Mouse (Mus musculus): ENCODE measurements around the gene Limd1.
"Not testable (repeated sequence)": the region's sequence is repeated elsewhere in the genome, so short reads cannot be mapped to it uniquely, and the experiment has no call there.

Limd1 gene

DNA sequence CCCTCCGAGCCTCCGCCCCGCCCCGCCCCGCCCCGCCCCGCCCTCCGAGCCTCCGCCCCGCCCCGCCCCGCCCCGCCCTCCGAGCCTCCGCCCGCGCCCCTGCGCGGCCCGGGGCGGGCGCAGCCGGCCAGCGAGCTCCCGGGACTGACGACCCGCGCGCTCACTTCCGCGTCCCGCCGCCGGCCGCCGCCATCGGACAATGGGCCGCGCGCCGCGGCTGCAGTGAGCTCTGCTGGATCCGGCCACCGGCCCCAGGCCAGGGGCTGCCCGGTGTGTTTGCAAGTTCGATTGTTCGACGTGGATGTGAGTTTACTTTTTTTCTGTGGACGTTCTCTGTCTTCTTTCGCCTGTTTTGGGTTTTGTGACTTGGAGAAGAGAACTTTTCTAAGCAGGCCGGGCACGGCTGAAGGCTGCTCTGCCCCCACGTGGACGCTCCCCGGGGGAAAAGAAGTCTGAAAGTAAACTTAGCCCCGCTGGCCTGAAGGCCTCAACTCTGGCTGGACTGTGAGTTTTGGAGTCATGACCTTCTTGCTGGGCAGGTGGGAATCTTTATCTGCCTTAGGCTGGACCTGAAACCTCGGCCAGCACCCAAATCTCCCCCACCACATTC is at the start of gene Limd1:
Gene Limd1 (plus strand): TSS at position 121 of the 610 bp plus-strand sequence.
- DNase-seq (ENCODE audit: extremely low read depth, low read depth, low spot score) = no peak

DNA sequence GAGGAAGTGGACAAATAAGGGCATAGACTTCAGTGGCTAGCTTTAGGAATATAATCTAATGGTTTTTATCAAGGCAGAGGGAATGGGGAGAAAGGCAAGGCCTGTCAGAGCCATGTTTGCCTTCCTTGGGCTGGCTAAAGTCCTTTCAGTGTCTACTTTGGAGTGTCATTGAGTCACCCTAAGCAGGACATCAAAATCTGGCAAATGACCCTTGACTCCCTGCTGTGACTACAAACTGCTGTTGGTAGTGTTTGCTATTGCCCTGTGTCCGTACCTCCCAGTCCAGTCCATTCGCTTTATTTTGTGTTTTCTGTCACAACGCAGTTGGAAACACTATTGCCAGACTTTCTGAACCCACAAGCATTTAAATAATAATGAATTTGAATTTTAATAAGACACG is 48.6 kb upstream of the Limd1 start:
- DNase-seq (ENCODE audit: extremely low read depth, low read depth, low spot score) = no peak

DNA sequence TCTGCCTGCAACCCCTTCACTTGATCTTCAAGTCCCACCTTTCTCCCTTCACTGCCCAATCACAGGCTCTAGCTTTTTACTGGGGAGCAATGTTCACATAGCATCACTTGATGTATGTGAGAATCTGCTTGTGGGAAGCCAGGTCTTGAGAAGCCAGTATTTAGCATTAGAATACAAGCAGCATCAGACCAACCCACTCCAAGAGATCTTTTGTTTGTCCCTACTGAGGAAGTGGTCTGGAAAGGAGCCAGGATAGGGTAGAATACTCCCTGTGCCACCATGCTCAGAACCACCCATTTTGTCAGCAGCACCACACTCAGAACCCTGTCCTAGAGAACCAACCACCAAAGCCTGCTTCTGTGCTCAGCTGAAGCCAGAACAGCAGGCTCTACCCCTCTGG is 47.5 kb upstream of the Limd1 start:
- DNase-seq (ENCODE audit: extremely low read depth, low read depth, low spot score) = no peak

DNA sequence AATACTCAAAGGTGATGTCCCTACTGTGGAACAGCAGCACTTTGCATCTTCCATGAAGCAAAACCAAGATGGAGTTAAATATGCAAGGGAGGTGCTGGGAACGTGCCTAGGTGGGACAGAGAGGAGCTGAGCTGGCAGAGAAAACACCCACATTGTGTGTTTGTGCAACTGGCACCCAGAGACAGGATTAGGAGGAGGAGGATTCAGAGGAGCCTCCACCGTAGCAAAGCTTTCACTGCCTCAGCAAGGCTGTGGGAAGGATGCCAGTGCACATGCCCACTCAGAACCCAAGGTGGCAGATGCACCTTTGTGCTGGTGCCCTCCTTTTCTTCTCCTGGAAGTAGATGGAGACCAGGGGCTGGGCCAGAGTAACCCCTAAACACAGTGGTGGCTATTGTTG is 40.3 kb upstream of the Limd1 start:
- DNase-seq (ENCODE audit: extremely low read depth, low read depth, low spot score) = no peak

DNA sequence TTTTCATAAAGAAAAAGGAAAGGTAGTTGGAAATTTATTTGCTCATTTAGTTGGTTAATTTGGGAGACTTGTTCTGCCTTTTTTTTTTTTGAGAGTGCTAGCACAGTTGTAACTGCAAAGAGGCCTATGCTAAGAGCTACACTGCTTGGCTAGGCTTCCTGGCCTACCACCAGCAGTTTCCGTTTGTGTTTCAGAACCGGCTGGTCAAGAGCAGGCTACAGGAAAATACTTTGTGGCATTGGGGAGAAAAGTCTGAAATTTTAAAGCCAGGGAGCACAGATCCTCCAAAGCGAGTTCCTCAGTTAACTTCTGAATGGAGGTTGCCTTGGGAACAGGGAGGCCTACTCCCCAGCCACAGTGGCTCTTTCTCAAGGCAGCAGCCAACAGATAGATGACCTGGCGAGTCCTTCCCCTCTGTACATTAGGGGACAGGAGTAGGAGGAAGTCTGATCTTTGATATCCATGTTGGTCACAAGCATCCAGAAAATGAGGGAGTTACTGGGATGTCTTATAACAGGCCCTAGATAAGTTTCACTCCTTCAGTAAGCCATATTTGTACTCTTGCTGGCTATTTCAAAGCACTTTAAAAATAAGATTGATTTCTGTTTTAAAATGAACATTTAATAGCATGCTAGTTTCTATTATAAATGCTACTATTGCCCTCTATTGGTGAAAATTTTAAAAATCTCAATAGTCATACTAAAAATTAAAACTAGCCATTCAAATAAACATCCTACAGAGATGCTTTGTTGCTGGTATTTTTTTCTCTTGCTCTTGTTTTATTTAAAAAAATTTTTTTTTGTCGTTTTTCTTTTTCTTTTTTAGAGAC is 38.1 kb upstream of the Limd1 start:
- no peak for DNase-seq (ENCODE audit: extremely low read depth, low read depth, low spot score)

DNA sequence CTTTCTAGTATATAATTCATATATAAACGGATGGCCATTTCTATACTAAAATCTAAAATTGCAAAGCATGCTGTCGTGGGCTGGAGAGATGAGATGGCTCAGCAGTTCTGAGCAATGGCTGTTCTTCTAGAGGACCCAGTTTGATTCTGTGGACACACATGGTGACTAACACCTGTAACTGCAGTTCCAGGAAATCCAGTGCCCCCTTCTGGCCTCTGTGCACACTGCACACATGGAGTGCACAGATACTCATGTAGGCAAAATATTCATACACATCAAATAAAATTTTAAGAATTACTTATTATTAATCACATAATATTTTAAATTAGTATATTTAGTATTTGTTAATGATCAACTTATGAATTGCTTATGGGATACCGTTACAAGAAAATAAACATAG is 31.4 kb upstream of the Limd1 start:
- not testable (repeated sequence) for DNase-seq (ENCODE audit: extremely low read depth, low read depth, low spot score)

DNA sequence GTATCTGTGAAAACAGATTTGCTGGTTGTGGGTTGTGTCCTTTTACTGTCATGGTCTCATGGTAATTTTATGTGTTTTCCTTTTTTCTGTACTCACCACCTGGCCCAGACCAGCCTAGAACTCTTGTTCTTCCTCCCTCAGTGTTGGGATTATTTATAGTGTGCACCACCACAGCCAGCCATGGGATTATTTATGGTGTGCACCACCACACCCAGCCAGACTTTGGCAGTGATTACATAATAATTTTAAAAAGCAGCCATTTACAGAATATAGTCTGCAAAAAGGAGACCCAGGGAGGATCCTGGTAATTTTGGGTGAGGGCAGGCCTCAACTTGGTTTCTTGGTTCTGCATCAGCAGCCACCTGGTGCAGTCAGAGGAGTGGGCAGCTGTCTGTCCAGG is 29.9 kb upstream of the Limd1 start:
- no peak for DNase-seq (ENCODE audit: extremely low read depth, low read depth, low spot score)

DNA sequence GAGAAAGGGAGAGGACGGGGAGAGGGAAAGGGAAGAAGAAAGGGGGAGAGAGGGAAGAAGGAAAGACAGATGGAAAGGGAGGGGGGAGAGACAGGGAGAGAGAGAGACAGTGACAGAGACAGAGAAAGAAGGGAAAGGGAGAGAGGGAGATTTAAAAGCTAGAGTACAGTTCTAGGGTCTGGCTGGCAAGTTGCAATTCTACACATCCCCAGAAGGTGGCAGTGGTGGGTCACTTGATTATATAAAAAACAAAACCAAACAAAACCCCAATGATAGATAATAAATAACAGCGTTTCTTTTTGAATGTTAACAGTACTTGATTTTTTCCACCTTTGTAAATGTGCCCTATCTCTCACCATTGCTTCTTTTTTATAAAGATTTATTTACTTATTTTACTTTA is 28.3 kb upstream of the Limd1 start:
- no peak for DNase-seq (ENCODE audit: extremely low read depth, low read depth, low spot score)

DNA sequence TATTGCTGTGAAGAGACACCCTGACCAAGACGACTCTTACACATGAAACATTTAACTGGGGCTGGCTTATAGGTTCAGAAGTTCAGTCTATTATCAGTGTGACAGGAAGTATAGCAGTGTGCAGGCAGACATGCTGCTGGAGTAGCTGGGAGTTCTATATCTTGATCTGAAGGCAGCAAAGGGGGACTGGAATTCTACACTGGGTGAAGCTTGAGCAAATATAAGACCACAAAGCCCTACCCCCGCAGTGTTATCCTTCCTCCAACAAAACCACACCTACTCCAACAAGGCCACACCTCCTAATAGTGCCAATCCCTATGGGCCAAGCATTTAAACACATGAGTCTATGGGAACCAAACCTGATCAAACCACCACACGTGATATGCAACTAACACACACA is 26.7 kb upstream of the Limd1 start:
- no peak for DNase-seq (ENCODE audit: extremely low read depth, low read depth, low spot score)

DNA sequence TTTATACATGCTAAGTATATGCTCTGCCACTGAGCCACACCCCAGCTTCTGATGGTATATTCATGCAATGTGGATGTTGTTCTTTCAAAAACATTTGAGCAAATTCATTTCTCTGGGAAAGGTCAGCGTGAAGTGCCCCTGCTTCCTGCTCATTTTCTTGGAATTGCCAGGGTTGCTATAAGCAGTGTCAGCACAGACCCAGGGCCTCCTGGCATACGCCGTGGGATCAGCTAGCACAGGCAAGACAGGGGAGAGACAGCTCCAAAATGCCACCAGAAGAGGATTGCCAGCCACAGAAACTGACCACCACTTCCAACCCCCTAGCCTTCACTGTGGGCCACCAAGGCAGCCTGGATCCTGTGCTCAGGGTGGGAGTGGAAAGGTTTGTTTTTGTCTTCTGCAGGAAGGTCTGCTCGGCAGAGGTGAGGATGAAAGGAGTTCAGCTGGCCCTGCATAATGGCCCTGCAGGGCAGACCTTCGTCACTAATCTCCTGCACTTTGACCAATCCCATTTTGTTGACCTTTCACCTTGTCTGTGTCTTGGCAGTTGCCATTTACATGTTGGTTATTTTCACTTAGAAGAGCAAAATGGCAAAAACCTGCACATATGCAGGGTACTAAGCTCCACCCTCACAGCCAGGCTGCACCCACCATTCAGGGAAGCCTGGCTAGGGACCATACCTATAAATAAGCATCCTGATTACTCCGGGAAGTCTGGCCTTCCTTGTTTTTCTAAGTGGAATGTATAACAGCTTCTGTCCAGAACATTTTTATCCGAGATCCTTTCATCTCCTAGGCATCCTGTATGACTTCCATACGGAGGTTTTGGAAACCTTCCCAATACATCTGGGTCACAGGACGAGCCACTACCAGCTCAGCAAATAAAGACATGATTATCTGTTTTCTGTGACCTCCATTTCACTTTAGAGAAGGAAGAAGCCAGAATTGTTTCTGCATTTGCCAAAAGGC is 21.6 kb upstream of the Limd1 start:
- DNase-seq (ENCODE audit: extremely low read depth, low read depth, low spot score) = no peak

DNA sequence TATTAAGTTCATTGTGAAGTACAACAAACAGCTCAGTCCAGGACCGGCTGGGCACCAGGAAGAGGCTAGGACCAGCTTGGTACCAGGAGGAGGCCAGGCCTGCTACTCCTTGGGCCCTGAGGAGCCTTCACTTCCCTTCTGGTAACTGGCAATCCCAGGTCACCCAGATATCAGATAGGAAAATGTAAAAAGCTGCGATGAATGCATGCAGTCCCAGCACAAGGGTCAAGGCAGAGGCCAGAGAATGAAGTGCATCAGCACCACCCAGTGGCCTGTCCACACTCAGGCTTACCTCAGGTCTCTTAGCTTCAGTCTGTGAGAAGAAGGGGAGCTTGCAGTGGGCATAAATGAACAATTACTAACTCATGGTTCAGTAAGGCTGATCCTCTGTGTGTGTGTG is 20.9 kb upstream of the Limd1 start:
- DNase-seq (ENCODE audit: extremely low read depth, low read depth, low spot score) = no peak

DNA sequence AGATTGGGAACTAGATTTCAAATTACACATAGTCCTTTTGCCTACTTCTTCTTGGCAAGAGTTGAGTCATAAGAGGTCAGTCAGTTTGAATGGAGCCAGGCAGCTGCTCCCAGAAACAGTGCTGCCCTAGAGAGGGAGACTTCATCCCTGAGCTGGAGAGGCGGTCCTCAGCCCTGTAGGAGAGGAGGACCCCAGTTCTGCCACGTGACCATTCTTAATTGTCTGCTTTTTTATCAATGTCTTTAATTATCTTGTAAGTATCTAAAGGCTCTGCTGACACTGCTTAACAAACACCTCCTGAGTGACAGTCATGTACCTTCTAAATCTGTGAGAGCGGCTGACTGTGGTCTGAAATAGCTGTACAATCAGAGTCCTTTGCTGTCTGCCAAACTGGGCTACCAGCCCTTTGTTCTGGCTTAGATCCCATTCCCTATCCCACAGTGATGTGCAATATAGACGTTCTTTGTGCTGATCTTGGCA is 11.3 kb upstream of the Limd1 start:
- DNase-seq (ENCODE audit: extremely low read depth, low read depth, low spot score) = no peak

DNA sequence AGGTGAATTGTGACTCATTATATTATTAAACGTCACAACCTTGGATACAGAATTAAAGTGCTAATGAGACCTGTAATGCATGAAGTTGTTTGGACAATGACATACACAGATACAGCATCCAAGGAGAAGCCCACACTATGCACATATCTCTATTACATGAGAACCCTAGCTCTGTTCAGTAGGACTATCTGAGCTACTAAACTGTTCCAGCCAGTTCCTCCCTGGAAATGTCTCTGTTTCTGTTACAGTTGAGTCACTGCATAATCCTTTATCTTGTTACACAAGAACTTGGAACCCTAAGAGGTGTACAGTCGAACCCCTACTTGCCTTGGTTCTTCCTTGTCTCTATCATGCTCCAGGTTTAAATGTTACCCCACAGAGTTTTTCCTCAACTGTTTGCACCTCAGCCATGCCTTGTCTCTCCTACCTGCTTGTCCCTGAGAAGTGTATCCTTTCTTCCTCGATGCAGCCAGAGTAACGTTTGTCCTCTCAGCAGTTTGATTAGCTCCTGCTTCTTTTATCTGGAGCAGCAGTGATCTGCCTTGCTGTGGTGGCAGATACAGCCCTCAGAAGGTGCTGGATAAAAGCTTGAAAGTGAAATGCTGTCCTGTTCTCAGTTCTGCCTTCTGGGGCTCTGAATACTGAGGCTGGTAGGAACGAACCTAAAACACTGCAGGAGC is 10.0 kb upstream of the Limd1 start:
- no peak for DNase-seq (ENCODE audit: extremely low read depth, low read depth, low spot score)

DNA sequence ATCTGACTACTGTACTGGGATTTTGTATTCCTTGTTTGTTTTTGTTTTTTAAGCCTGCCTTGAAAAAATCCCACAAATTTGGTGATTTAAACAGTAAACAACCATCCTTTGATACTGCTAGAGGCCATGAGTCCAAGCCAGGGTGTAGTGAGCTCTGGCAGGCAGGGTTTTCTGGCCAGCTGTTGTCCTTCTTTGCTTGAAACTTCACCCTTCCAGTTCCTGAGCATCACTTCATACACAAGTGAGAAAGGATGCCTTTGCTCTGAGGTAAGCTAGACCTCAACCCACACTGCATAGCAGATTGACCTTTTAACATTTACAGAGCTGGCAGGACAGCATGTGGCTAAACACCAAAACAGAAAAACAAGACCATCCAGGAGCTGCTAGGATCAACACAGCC is 9.4 kb upstream of the Limd1 start:
- no peak for DNase-seq (ENCODE audit: extremely low read depth, low read depth, low spot score)

DNA sequence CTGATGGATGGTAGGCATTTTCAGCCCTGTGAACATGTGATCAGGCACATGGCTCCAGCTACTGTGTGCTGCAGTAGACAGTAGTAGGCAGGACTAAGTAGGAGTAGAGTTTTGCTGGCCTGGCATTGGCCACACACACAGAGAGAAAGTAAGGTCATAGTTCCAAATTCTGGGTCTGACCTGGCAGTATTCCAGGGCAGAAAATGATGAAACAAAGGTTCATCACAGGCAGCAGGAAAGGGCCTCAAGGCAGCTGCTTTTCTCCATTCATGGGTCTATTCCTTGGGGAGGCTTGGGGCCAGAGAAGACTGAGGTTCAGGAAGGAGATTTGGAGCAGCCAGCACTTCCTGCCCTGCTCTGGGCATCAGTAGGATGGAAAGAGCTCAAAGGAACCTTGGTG is 5.1 kb upstream of the Limd1 start:
- no peak for DNase-seq (ENCODE audit: extremely low read depth, low read depth, low spot score)

DNA sequence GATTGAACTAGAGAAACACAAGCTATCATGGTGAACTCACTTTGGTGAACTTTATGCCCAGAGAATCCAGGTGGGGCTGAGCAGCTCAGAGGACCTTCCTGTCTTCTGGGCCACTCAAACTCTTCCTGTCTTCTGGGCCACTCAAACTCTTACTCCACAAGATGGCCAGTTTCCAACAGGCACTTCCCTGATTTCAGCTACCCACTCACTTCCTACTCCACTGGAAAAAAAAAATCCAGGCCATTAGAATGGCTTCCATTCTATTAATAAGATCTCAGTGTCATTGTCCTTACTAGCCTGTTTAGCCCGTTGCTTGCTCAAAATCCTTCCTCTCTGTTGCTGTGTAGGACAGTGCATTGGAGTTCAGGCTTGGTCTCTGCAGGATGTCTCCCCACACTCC is 2.9 kb upstream of the Limd1 start:
- no peak for DNase-seq (ENCODE audit: extremely low read depth, low read depth, low spot score)

DNA sequence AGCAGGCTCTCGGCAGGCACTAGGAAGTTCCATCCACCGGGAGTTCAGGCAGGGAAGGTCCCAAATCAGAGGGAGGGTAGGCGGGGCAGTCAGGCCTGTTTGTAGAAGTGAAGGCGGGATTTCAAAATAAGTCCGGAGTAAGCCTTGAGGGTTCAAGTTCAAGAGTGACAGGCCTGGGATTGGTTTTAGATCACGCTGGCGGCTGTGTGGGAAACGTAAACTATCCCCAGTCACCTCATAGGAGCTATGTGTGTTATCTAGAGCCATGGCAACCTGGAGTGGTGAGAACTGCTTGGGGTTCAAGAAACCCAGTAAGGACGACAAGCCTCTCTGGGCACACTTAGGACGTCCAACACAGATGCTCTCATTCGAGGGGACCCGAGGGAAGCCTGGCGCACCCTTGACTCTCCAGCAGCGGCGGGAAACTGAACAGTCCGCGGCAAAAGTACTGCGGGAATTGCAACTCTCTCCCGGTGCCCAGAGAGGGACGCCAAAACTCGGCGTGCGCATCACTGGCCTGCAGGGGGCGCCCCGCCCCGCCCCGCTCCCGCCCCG is 398 bp upstream of the Limd1 start:
- peak; percentile 78 for DNase-seq (ENCODE audit: extremely low read depth, low read depth, low spot score)

DNA sequence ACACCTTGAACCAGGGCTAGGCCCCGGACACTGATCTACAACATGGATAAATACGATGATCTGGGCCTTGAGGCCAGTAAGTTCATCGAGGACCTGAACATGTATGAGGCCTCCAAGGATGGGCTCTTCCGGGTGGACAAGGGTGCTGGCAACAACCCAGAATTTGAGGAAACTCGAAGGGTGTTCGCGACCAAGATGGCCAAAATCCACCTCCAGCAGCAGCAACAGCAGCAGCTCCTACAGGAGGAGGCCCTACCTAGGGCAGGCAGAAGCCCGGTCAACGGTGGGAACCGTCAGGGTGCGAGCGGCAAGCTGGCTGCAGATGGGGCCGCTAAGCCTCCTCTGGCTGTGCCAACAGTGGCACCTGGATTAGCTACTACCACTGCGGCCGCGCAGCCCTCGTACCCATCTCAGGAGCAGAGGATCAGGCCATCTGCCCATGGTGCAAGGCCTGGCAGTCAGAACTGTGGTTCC is 727 bp downstream of the Limd1 start:
- DNase-seq (ENCODE audit: extremely low read depth, low read depth, low spot score) = no peak

DNA sequence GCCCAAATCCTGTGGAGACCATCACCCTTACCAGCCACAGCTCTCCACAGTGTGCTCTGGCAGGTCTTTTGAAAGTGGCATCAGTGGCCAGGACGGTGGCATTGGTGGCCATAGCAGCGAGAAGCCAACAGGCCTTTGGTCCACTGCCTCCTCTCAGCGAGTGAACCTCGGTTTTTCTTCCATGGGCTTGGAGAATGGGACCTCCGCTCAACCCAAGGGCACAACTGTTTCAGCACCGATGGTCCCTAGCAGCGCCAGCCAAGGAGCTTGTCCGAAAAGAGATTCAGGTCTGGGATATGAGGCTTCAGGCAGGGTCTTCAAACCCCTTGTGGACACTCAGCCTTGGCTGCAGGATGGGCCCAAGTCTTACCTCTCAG is 1.4 kb downstream of the Limd1 start:
- no peak for DNase-seq (ENCODE audit: extremely low read depth, low read depth, low spot score)

DNA sequence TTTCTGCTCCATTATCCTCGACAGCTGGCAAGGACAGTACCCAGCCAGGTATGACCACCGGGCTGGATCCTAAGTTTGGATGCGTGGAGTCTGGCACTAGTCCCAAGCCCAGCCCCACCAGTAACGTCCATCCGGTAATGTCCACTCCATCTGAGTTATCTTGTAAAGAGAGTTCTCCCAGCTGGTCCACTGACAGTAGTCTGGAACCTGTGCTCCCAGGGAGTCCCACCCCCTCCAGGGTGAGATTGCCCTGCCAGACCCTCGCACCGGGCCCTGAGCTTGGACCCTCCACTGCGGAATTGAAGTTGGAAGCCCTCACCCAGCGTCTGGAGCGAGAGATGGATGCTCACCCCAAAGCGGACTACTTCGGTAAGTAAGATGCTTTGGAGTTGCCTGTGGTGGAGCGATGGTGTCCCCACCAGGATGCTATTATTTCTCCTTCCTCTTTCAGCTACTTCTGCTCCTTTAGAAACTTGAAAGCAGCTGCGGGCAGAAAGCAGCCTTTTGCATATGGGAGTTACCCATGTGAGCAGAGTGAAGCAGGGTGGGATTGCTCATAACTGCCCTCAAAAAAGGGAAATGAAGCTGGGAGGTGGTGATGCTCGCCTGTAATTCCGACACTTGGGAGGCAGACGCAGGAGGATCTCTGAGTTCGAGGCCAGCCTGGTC is 1.9 kb downstream of the Limd1 start:
- DNase-seq (ENCODE audit: extremely low read depth, low read depth, low spot score) = no peak
